Mouse (Mus musculus) lung, adult 2 months (tissue): ENCODE measurements around the gene Plg.

Experiments
- CTCF ChIP-seq: fragments of 200-500 bp; IDR thresholded peaks from 2 replicates; pipeline ENCODE4 v1.5.1; 2011; ENCODE audit warnings: mild to moderate bottlenecking, low read length, control low read depth; ENCODE audit not compliant: insufficient read depth
- POLR2A ChIP-seq: fragments of 200-500 bp; IDR thresholded peaks from 2 replicates; pipeline ENCODE4 v1.6.1; 2011; ENCODE audit warnings: low read depth, mild to moderate bottlenecking, control low read depth, low read length, borderline replicate concordance; ENCODE audit errors: extremely low read depth

DNA sequence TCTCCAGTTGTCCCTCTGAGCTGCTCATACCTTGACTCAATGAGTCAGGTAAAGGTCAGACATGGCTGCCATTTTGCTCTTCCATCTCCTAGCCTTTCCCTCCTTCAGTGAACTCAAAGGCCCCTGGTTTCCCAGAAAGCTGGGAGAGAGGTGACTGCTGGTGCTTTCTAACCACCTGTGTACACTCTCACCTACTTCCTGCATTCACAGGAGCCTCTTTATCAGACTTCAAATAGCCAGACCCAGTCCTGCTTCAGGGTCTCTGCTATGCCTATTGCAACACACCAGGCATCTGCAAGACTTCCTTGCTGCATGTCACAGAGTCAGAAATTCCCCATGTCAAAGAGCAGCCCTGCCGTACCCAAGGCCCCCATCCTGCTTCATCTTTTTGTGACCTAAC is 30.9 kb upstream of the Plg start:
- no peak for TF ChIP-seq POLR2A
- TF ChIP-seq CTCF: no peak
